13 mouse cellular contexts compared by ENCODE assay signal in the genomic region with DNA sequence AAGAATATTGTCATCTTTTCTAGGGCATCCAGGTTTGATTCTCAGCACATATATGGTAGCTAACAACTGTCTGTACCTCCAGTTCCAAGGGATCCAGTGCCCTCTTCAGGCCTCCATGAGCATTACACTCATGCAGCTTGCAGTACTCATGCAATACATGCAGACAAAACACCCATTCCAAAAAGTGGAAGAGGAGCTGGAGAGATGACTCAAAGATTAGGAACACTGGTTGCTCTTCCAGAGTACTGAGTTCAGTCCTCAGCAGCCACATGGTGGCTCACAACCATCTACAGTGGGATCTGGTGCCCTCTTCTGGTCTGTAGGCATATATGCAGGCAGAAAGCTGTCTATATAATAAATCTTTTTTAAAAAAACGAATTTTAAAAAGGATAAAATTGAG. TPM values are rescaled to one million over a fixed set of nuclear protein-coding genes. Genes with fewer than 3 reads are reported as not detected.
DNase-seq lines count a peak whose midpoint lies in the region; ATAC-seq and TF ChIP-seq lines count a peak whose summit lies in the region.
"Had no signal": no experiment of that assay in that cellular context is flagged by ENCODE, and none has a peak within 500 bp of the region (broad histone marks: within the 10 kb centered on the region; RNA-seq: fewer than 3 reads in every experiment).

No protein-coding gene starts in this region.

- no peak overlapping the region for H3K4me3 ChIP-seq in forebrain, postnatal 0 days (ENCODE audit: low read depth, low read length)
- no peak overlapping the region for H3K4me3 ChIP-seq in forebrain, embryonic 10.5 days
- H3K4me3 ChIP-seq: hindbrain, embryonic 12.5 days; limb, embryonic 12.5 days; myocyte; stomach, embryonic 15.5 days had no signal

- H3K36me3 ChIP-seq in forebrain, postnatal 0 days (ENCODE audit: insufficient read depth) = no peaks in the 10 kb centered on the region
- no peaks in the 10 kb centered on the region for H3K36me3 ChIP-seq in forebrain, embryonic 10.5 days (replicated peaks)
- H3K36me3 ChIP-seq: hindbrain, embryonic 12.5 days; limb, embryonic 12.5 days; stomach, embryonic 15.5 days had no signal

- no peak overlapping the region for H3K27ac ChIP-seq in forebrain, postnatal 0 days (ENCODE audit: low read depth, low read length)
- H3K27ac ChIP-seq in forebrain, embryonic 10.5 days = no peak overlapping the region
- H3K27ac ChIP-seq: hindbrain, embryonic 12.5 days; limb, embryonic 12.5 days; macrophage; stomach, embryonic 15.5 days had no signal

- H3K9me3 ChIP-seq in forebrain, postnatal 0 days (ENCODE audit: low read length) = no peaks in the 10 kb centered on the region
- peaks cover 4% of the 10 kb centered on the region; the same call in 1 of the 2 replicates for H3K9me3 ChIP-seq in forebrain, embryonic 10.5 days
- H3K9me3 ChIP-seq: hindbrain, embryonic 12.5 days; stomach, embryonic 15.5 days had no signal

- ATAC-seq in forebrain, postnatal 0 days = no peak
- peak; percentile 56; the same call in 1 of the 2 replicates for ATAC-seq in common myeloid progenitor, adult 5-6 weeks (replicated peaks; ENCODE audit: low read depth, poor library complexity, severe bottlenecking)

- H3K4me2 ChIP-seq in forebrain, postnatal 0 days (ENCODE audit: low read depth) = no peak overlapping the region
- H3K4me2 ChIP-seq: hindbrain, embryonic 12.5 days; limb, embryonic 12.5 days; stomach, embryonic 15.5 days had no signal

- H3K4me1 ChIP-seq in forebrain, postnatal 0 days (ENCODE audit: insufficient read depth) = no peaks in the 10 kb centered on the region
- no peaks in the 10 kb centered on the region for H3K4me1 ChIP-seq in forebrain, embryonic 10.5 days
- H3K4me1 ChIP-seq: hindbrain, embryonic 12.5 days; limb, embryonic 12.5 days; stomach, embryonic 15.5 days had no signal

- H3K9ac ChIP-seq in forebrain, postnatal 0 days = no peak overlapping the region
- H3K9ac ChIP-seq: hindbrain, embryonic 12.5 days; limb, embryonic 12.5 days; stomach, embryonic 15.5 days had no signal

- TF ChIP-seq CTCF in forebrain, postnatal 0 days (IDR thresholded peaks at IDR 0.05; ENCODE audit: low read depth) = peak; percentile 14; the same call in 1 of the 2 replicates

- DNase-seq in forebrain, postnatal 0 days = no peak
- no peak for DNase-seq in forebrain, embryonic 10.5 days (ENCODE audit: extremely low spot score, low spot score)
- peak; percentile 17 for DNase-seq in thymus, postnatal 0 days (ENCODE audit: low spot score)
- DNase-seq in thymus, postnatal 25 days = no peak
- no peak for DNase-seq in ovary, postnatal 14 days (ENCODE audit: low spot score)
- DNase-seq in layer of hippocampus, postnatal 36 days = no peak
- DNase-seq in kidney, postnatal 36 days = no peak

- no peaks in the 10 kb centered on the region for H3K27me3 ChIP-seq in forebrain, postnatal 0 days (ENCODE audit: insufficient read depth, low read length)
- H3K27me3 ChIP-seq in forebrain, embryonic 10.5 days (ENCODE audit: poor library complexity, severe bottlenecking) = no peaks in the 10 kb centered on the region
- H3K27me3 ChIP-seq: hindbrain, embryonic 12.5 days; limb, embryonic 12.5 days; stomach, embryonic 15.5 days had no signal

- 50% methylated on average over 1 of the region's 1 CpGs for WGBS in forebrain, postnatal 0 days
- 58% methylated on average over 1 of the region's 1 CpGs for WGBS in forebrain, embryonic 10.5 days

RNA-seq across cellular contexts. Expression of gene Slc39a10, which starts 21.7 kb away (rescaled TPM):
- 70.0 and 79.9 TPM in 2 replicates for total RNA-seq in forebrain, postnatal 0 days (2014; rRNA removed)
- 36.3 and 48.3 TPM in 2 replicates for polyA plus RNA-seq in forebrain, postnatal 0 days (2015; fragmentation: Nextera tagmentation; extraction: Ambion mirVana)
- polyA plus RNA-seq in forebrain, embryonic 10.5 days (2016; fragmentation: Nextera tagmentation; extraction: Ambion mirVana) = 63.0 and 65.0 TPM in 2 replicates
- polyA plus RNA-seq in thymus, postnatal 0 days (2015; fragmentation: Nextera tagmentation; extraction: Ambion mirVana) = 16.1 and 16.9 TPM in 2 replicates
- total RNA-seq in common myeloid progenitor, adult 5-6 weeks (2017) = 31.7 and 36.0 TPM in 2 replicates
- 100 to 1,000 TPM in 1 of 2 experiments, 10 to 100 TPM in 1; 98.9 to 109 TPM for total RNA-seq in layer of hippocampus, postnatal 36 days (2021)
